Mouse (Mus musculus): Measurements from ENCODE around the gene Dusp1. TPM values are rescaled to one million over a fixed set of nuclear protein-coding genes. Genes with fewer than 3 reads are reported as not detected.
A peak's percentile ranks its signal among the peaks of the same experiment; 100 is the strongest.

The Dusp1 gene
- polyA plus RNA-seq, 1 experiment, result 71.1 TPM

- H3K4me3 ChIP-seq (ENCODE audit: insufficient read depth, low read length), result no peak overlapping the region
- TF ChIP-seq CTCF (IDR thresholded peaks at IDR 0.05; ENCODE audit: extremely low read depth, insufficient read depth, low read length), result no peak
- TF ChIP-seq POLR2A (IDR thresholded peaks at IDR 0.05; ENCODE audit: extremely low read depth, insufficient read depth, low read length), result no peak
- no peak overlapping the region for H3K27ac ChIP-seq (ENCODE audit: insufficient read depth, low read length)
- peaks cover 11% of the 10 kb centered on the region for H3K4me1 ChIP-seq (ENCODE audit: control insufficient read depth, insufficient read depth, low read length)
Measured at GRCm38 (mm10) chr17:26592510-26592909, 30.6 kb upstream of the Dusp1 start.

- TF ChIP-seq CTCF (IDR thresholded peaks at IDR 0.05; ENCODE audit: extremely low read depth, insufficient read depth, low read length), result no peak
- no peak for TF ChIP-seq POLR2A (IDR thresholded peaks at IDR 0.05; ENCODE audit: extremely low read depth, insufficient read depth, low read length)
- peak overlapping the region; percentile 28; the same call in 1 of the 2 replicates for H3K27ac ChIP-seq (ENCODE audit: insufficient read depth, low read length)
- peaks cover 14% of the 10 kb centered on the region for H3K4me1 ChIP-seq (ENCODE audit: control insufficient read depth, insufficient read depth, low read length)
- no peak overlapping the region for H3K4me3 ChIP-seq (ENCODE audit: insufficient read depth, low read length)
Measured at GRCm38 (mm10) chr17:26587961-26588487, 26.1 kb upstream of the Dusp1 start.

- Histone ChIP-seq H3K4me3 (ENCODE audit: insufficient read depth, low read length) (no peak overlapping the region), H3K27ac (ENCODE audit: insufficient read depth, low read length) (peak overlapping the region; percentile 32; the same call in 1 of the 2 replicates), H3K4me1 (ENCODE audit: control insufficient read depth, insufficient read depth, low read length) (peaks cover 16% of the 10 kb centered on the region)
- TF ChIP-seq CTCF (IDR thresholded peaks at IDR 0.05; ENCODE audit: extremely low read depth, insufficient read depth, low read length) (no peak), POLR2A (IDR thresholded peaks at IDR 0.05; ENCODE audit: extremely low read depth, insufficient read depth, low read length) (no peak)
Measured at GRCm38 (mm10) chr17:26584558-26585136, 22.7 kb upstream of the Dusp1 start.

- no peak overlapping the region for H3K4me3 ChIP-seq (ENCODE audit: insufficient read depth, low read length)
- H3K27ac ChIP-seq (ENCODE audit: insufficient read depth, low read length), result peak overlapping the region; percentile 32; the same call in 1 of the 2 replicates
- peaks cover 16% of the 10 kb centered on the region for H3K4me1 ChIP-seq (ENCODE audit: control insufficient read depth, insufficient read depth, low read length)
- no peak for TF ChIP-seq POLR2A (IDR thresholded peaks at IDR 0.05; ENCODE audit: extremely low read depth, insufficient read depth, low read length)
- TF ChIP-seq CTCF (IDR thresholded peaks at IDR 0.05; ENCODE audit: extremely low read depth, insufficient read depth, low read length), result no peak
Measured at GRCm38 (mm10) chr17:26584063-26584462, 22.1 kb upstream of the Dusp1 start.

GRCm38 (mm10) chr17:26583606-26584005, 21.7 kb upstream of the Dusp1 start:
- TF ChIP-seq CTCF (IDR thresholded peaks at IDR 0.05; ENCODE audit: extremely low read depth, insufficient read depth, low read length), result no peak
- H3K27ac ChIP-seq (ENCODE audit: insufficient read depth, low read length), result 0 out of 2 replicates have a peak overlapping the region, but pooled peaks have one; percentile 32
- peaks cover 16% of the 10 kb centered on the region for H3K4me1 ChIP-seq (ENCODE audit: control insufficient read depth, insufficient read depth, low read length)
- H3K4me3 ChIP-seq (ENCODE audit: insufficient read depth, low read length), result no peak overlapping the region

- Histone ChIP-seq H3K4me3 (ENCODE audit: insufficient read depth, low read length) (no peak overlapping the region), H3K4me1 (ENCODE audit: control insufficient read depth, insufficient read depth, low read length) (peaks cover 17% of the 10 kb centered on the region), H3K27ac (ENCODE audit: insufficient read depth, low read length) (no peak overlapping the region)
- TF ChIP-seq POLR2A (IDR thresholded peaks at IDR 0.05; ENCODE audit: extremely low read depth, insufficient read depth, low read length) (no peak), CTCF (IDR thresholded peaks at IDR 0.05; ENCODE audit: extremely low read depth, insufficient read depth, low read length) (no peak)
Measured at GRCm38 (mm10) chr17:26583056-26583455, 21.1 kb upstream of the Dusp1 start.

- H3K4me1 ChIP-seq (ENCODE audit: control insufficient read depth, insufficient read depth, low read length), result peaks cover 20% of the 10 kb centered on the region
- H3K4me3 ChIP-seq (ENCODE audit: insufficient read depth, low read length), result no peak overlapping the region
- H3K27ac ChIP-seq (ENCODE audit: insufficient read depth, low read length), result no peak overlapping the region
- no peak for TF ChIP-seq CTCF (IDR thresholded peaks at IDR 0.05; ENCODE audit: extremely low read depth, insufficient read depth, low read length)
- TF ChIP-seq POLR2A (IDR thresholded peaks at IDR 0.05; ENCODE audit: extremely low read depth, insufficient read depth, low read length), result no peak
Measured at GRCm38 (mm10) chr17:26582297-26582696, 20.4 kb upstream of the Dusp1 start.

- no peak for TF ChIP-seq POLR2A (IDR thresholded peaks at IDR 0.05; ENCODE audit: extremely low read depth, insufficient read depth, low read length)
- no peak for TF ChIP-seq CTCF (IDR thresholded peaks at IDR 0.05; ENCODE audit: extremely low read depth, insufficient read depth, low read length)
- no peak overlapping the region for H3K4me3 ChIP-seq (ENCODE audit: insufficient read depth, low read length)
- peaks cover 31% of the 10 kb centered on the region for H3K4me1 ChIP-seq (ENCODE audit: control insufficient read depth, insufficient read depth, low read length)
- H3K27ac ChIP-seq (ENCODE audit: insufficient read depth, low read length), result no peak overlapping the region
Measured at GRCm38 (mm10) chr17:26580873-26581401, 19.0 kb upstream of the Dusp1 start.

- Histone ChIP-seq H3K4me1 (ENCODE audit: control insufficient read depth, insufficient read depth, low read length) (peaks cover 37% of the 10 kb centered on the region), H3K27ac (ENCODE audit: insufficient read depth, low read length) (no peak overlapping the region), H3K4me3 (ENCODE audit: insufficient read depth, low read length) (no peak overlapping the region)
- TF ChIP-seq POLR2A (IDR thresholded peaks at IDR 0.05; ENCODE audit: extremely low read depth, insufficient read depth, low read length) (no peak), CTCF (IDR thresholded peaks at IDR 0.05; ENCODE audit: extremely low read depth, insufficient read depth, low read length) (no peak)
Measured at GRCm38 (mm10) chr17:26579396-26579795, 17.5 kb upstream of the Dusp1 start.

GRCm38 (mm10) chr17:26578771-26579170, 16.8 kb upstream of the Dusp1 start:
- Histone ChIP-seq H3K4me1 (ENCODE audit: control insufficient read depth, insufficient read depth, low read length) (peaks cover 36% of the 10 kb centered on the region), H3K27ac (ENCODE audit: insufficient read depth, low read length) (no peak overlapping the region), H3K4me3 (ENCODE audit: insufficient read depth, low read length) (no peak overlapping the region)
- no peak for TF ChIP-seq POLR2A (IDR thresholded peaks at IDR 0.05; ENCODE audit: extremely low read depth, insufficient read depth, low read length)
- no peak for TF ChIP-seq CTCF (IDR thresholded peaks at IDR 0.05; ENCODE audit: extremely low read depth, insufficient read depth, low read length)
